Mouse (Mus musculus): ENCODE measurements around the gene E130308A19Rik. TPM values are rescaled to one million over a fixed set of nuclear protein-coding genes. Genes with fewer than 3 reads are reported as not detected.

Gene E130308A19Rik
- polyA plus RNA-seq, 1 experiment from 2014 or later, result 16.4 TPM

DNA sequence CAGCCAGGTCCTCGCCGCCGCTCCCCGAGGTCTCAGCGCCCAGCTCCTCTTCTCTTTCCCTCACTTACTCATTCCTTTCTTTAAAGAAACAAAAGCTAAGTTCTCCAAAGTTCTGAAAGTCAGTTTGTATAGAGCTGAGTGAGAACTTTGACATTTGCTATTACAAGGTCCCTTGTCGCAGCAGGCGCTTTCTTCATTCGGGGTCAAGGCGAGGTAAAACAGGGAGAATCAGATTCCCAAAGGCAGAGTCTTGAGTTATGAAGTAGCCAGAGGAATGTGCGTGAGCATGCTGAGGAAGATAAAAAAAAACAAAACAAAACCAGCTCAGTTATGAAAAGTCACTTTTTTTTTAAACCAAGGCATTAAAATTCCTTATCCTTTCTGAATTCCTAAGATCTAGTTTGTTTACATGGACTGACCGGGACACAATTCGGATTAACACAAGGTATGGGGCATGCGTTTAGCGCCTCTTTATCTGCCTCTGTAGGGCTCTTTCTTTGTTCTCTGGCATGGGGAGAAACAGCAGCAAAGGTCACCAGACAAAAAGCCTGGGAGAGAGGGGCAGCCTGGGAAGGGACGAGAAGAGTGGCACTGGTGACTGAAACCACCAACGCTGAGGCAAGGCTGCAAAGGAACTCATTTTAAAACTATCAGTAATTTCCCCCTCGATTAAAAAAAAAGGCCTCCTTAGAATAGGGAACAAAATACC lies 146.3 kb downstream of the E130308A19Rik start:
- no peak overlapping the region for H3K4me2 ChIP-seq (replicated peaks; ENCODE audit: low read depth, low read length)
- no peaks in the 10 kb centered on the region for H3K4me1 ChIP-seq (ENCODE audit: insufficient read depth, low read depth, low read length)
- 0 out of 2 replicates have a peak overlapping the region, but pooled peaks have one; percentile 28 for H3K27ac ChIP-seq (ENCODE audit: low read length)
- H3K9ac ChIP-seq (replicated peaks; ENCODE audit: low read depth), result no peak overlapping the region
- TF ChIP-seq CTCF (IDR thresholded peaks at IDR 0.05) (no peak), EP300 (IDR thresholded peaks at IDR 0.05) (0 out of 2 replicates have a peak, but pooled peaks have one; percentile 16)
- H3K36me3 ChIP-seq (ENCODE audit: insufficient read depth, low read length), result peaks cover 6% of the 10 kb centered on the region; the same call in 1 of the 2 replicates
- no peak for ATAC-seq
- H3K27me3 ChIP-seq (replicated peaks; ENCODE audit: insufficient read depth, low read length), result no peaks in the 10 kb centered on the region
- H3K4me3 ChIP-seq (ENCODE audit: low read depth, low read length), result no peak overlapping the region
- DNase-seq (ENCODE audit: low spot score), result no peak
- no peaks in the 10 kb centered on the region for H3K9me3 ChIP-seq (ENCODE audit: low read length)
- 61% methylated on average over 17 of the region's 17 CpGs for WGBS

DNA sequence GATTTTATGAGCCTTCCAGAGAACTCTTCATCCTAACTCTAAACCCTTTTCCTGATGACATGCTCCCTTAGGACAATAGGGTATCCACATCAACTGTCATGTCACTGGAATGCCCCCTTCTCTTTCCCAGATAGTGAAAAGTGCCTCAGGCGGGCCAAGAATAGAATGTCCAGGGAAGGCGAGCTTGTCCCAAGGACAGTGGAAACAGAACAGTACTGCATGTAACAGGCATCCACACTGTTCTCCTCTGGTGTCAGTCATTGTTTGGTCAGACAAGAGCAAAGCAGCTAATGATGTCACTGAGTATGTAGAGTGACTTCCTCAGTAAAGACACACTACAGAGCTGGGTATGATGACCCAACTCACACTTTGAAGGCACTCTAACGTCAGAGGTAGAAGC lies 151.8 kb downstream of the E130308A19Rik start:
- WGBS, result 74% methylated on average over 3 of the region's 3 CpGs
- H3K27ac ChIP-seq (ENCODE audit: low read length), result no peak overlapping the region
- H3K4me1 ChIP-seq (ENCODE audit: insufficient read depth, low read depth, low read length), result peaks cover 3% of the 10 kb centered on the region; the same call in 1 of the 2 replicates
- ATAC-seq, result no peak
- TF ChIP-seq CTCF (IDR thresholded peaks at IDR 0.05) (no peak), EP300 (IDR thresholded peaks at IDR 0.05) (no peak)
- DNase-seq (ENCODE audit: low spot score), result no peak
- no peak overlapping the region for H3K9ac ChIP-seq (replicated peaks; ENCODE audit: low read depth)
- H3K4me3 ChIP-seq (ENCODE audit: low read depth, low read length), result no peak overlapping the region
- H3K27me3 ChIP-seq (replicated peaks; ENCODE audit: insufficient read depth, low read length), result no peaks in the 10 kb centered on the region
- H3K36me3 ChIP-seq (ENCODE audit: insufficient read depth, low read length), result peaks cover 6% of the 10 kb centered on the region; the same call in 1 of the 2 replicates
- no peak overlapping the region for H3K4me2 ChIP-seq (replicated peaks; ENCODE audit: low read depth, low read length)
- no peaks in the 10 kb centered on the region for H3K9me3 ChIP-seq (ENCODE audit: low read length)

DNA sequence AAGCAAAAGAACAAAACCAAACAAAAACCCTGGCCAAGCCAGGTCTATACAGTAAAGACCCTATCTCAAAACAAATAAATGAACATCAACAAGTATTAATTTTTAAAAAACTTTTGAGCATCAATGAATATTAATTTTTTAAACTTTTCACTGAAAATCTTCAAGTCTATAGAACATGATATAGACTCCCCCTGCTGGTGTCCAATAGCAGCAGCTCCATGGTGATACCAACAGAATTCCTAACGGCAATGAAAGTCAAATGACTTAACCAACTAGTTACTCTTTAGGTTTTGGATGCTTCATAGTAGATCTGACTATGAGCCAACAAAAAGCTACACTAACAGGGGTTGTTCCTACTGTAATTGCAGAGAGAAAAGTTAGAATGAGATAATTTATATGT lies 154.6 kb downstream of the E130308A19Rik start:
- no peak for ATAC-seq
- no peak for TF ChIP-seq EP300 (IDR thresholded peaks at IDR 0.05)
- peak; percentile 73 for TF ChIP-seq CTCF (IDR thresholded peaks at IDR 0.05)
- H3K27me3 ChIP-seq (replicated peaks; ENCODE audit: insufficient read depth, low read length), result no peaks in the 10 kb centered on the region
- no peaks in the 10 kb centered on the region for H3K36me3 ChIP-seq (ENCODE audit: insufficient read depth, low read length)
- H3K9ac ChIP-seq (replicated peaks; ENCODE audit: low read depth), result no peak overlapping the region
- no peak overlapping the region for H3K27ac ChIP-seq (ENCODE audit: low read length)
- peaks cover 4% of the 10 kb centered on the region; the same call in 1 of the 2 replicates for H3K4me1 ChIP-seq (ENCODE audit: insufficient read depth, low read depth, low read length)
- no peak overlapping the region for H3K4me2 ChIP-seq (replicated peaks; ENCODE audit: low read depth, low read length)
- 20% methylated on average over 1 of the region's 1 CpGs for WGBS
- H3K9me3 ChIP-seq (ENCODE audit: low read length), result no peaks in the 10 kb centered on the region
- no peak overlapping the region for H3K4me3 ChIP-seq (ENCODE audit: low read depth, low read length)
- DNase-seq (ENCODE audit: low spot score), result peak; percentile 69

DNA sequence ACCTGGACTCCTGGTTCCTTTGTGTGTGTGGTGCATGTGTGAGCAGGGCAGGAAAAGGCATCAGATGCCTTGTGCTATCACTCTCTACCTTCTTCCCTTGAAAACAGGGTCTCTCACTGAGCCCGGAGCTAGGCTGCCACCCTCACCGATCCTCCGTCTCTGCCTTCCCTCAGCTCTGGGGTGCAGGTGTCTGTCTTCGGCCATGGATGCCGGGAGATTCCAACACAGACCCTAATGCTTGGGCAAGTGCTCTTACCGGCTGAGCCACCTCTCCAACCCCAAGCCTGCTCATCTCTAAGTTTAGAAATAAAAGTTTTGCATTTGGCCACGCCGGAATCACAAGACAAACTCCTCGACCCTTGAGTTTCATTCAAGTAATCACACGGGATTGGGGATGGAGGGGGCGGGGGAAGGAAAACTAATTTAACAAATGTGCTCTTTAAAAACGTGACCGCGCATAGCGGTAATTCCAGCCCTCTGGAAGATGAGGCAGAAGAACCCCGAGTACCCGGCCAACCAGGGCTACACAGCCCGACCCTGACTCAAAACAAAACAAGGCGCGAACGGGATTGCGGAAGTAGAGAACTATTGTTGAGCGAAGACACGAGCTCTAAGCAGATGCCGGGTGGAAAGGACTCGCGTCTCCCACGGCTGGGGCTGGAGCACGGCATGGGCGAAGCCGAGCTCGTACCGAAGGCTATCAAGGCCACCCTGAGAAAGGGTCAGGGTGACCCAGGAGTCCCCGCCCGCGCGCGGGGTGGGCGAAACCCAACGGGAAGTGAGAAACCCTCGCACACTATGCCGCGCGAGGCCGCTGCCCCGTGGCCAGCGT lies 157.1 kb downstream of the E130308A19Rik start:
- H3K4me2 ChIP-seq (replicated peaks; ENCODE audit: low read depth, low read length), result peak overlapping the region; percentile 71
- H3K36me3 ChIP-seq (ENCODE audit: insufficient read depth, low read length), result no peaks in the 10 kb centered on the region
- H3K9ac ChIP-seq (replicated peaks; ENCODE audit: low read depth), result peak overlapping the region; percentile 62
- peak; percentile 54 for DNase-seq (ENCODE audit: low spot score)
- TF ChIP-seq CTCF (IDR thresholded peaks at IDR 0.05), result no peak
- no peak for TF ChIP-seq EP300 (IDR thresholded peaks at IDR 0.05)
- peak overlapping the region; percentile 82 for H3K4me3 ChIP-seq (ENCODE audit: low read depth, low read length)
- H3K9me3 ChIP-seq (ENCODE audit: low read length), result no peaks in the 10 kb centered on the region
- ATAC-seq, result peak; percentile 36
- peak overlapping the region; percentile 34; the same call in 1 of the 2 replicates for H3K27ac ChIP-seq (ENCODE audit: low read length)
- WGBS, result 2% methylated on average over 43 of the region's 47 CpGs
- H3K27me3 ChIP-seq (replicated peaks; ENCODE audit: insufficient read depth, low read length), result no peaks in the 10 kb centered on the region
- H3K4me1 ChIP-seq (ENCODE audit: insufficient read depth, low read depth, low read length), result peaks cover 4% of the 10 kb centered on the region; the same call in 1 of the 2 replicates

DNA sequence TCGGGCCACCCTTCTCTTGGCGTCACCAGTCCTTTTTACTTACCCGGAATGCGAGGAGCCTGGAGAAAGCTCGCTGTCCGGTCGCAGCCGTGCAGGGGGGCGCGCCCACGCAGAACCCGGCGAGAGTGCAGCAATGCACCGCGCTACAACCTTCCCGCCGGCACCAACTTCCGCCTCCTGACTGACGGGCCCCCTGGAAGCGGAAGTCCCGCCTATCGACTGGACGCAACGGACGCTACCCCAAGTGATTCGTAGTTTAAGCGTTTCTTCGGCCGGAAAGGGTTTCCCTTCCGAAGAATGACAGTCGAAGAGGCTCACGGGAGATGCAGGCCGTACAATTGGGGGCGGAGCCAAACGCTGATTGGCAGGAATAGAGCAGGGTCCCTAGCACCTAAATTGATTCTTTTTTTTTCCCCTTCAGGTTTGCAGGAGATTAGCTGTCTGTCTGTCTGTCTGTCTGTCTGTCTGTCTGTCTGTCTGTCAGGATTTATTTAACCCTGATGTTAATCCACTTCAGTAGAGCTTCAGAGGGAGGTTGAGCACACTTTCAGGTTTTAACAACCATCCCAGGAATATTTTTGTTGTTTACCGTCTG lies 157.8 kb downstream of the E130308A19Rik start:
- peaks cover 4% of the 10 kb centered on the region; the same call in 1 of the 2 replicates for H3K4me1 ChIP-seq (ENCODE audit: insufficient read depth, low read depth, low read length)
- DNase-seq (ENCODE audit: low spot score), result peak; percentile 99
- no peaks in the 10 kb centered on the region for H3K27me3 ChIP-seq (replicated peaks; ENCODE audit: insufficient read depth, low read length)
- under 1% methylated on average over 36 of the region's 36 CpGs for WGBS
- peak overlapping the region; percentile 34; the same call in 1 of the 2 replicates for H3K27ac ChIP-seq (ENCODE audit: low read length)
- peak overlapping the region; percentile 62 for H3K9ac ChIP-seq (replicated peaks; ENCODE audit: low read depth)
- peak overlapping the region; percentile 82 for H3K4me3 ChIP-seq (ENCODE audit: low read depth, low read length)
- no peaks in the 10 kb centered on the region for H3K36me3 ChIP-seq (ENCODE audit: insufficient read depth, low read length)
- ATAC-seq, result peak; percentile 95
- peak overlapping the region; percentile 71 for H3K4me2 ChIP-seq (replicated peaks; ENCODE audit: low read depth, low read length)
- no peaks in the 10 kb centered on the region for H3K9me3 ChIP-seq (ENCODE audit: low read length)
- peak; percentile 45; the same call in 1 of the 2 replicates for TF ChIP-seq EP300 (IDR thresholded peaks at IDR 0.05)
- 0 out of 2 replicates have a peak, but pooled peaks have one; percentile 16 for TF ChIP-seq CTCF (IDR thresholded peaks at IDR 0.05)

DNA sequence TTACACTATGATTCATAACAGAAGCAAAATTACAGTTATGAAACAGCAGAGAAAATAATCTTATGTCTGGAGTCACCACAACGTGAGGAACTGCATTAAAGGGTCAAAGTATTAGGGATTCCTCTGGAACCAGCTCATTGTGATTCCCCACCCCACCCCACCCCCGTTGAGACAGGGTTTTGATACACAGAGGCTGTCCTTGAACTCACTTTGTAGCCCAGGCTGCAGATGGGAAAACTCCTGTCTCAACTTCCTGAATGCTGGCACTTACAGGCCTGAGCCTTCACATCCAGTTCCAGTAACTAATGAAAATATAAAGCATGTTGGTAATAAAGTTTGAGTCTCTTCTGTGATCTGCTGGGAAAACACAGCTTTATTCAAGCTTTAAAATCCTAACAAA lies 159.4 kb downstream of the E130308A19Rik start:
- ATAC-seq, result no peak
- no peak overlapping the region for H3K9ac ChIP-seq (replicated peaks; ENCODE audit: low read depth)
- H3K4me2 ChIP-seq (replicated peaks; ENCODE audit: low read depth, low read length), result no peak overlapping the region
- no peaks in the 10 kb centered on the region for H3K9me3 ChIP-seq (ENCODE audit: low read length)
- H3K27me3 ChIP-seq (replicated peaks; ENCODE audit: insufficient read depth, low read length), result no peaks in the 10 kb centered on the region
- H3K36me3 ChIP-seq (ENCODE audit: insufficient read depth, low read length), result no peaks in the 10 kb centered on the region
- TF ChIP-seq EP300 (IDR thresholded peaks at IDR 0.05) (no peak), CTCF (IDR thresholded peaks at IDR 0.05) (no peak)
- H3K4me3 ChIP-seq (ENCODE audit: low read depth, low read length), result no peak overlapping the region
- H3K27ac ChIP-seq (ENCODE audit: low read length), result no peak overlapping the region
- no peak for DNase-seq (ENCODE audit: low spot score)
- H3K4me1 ChIP-seq (ENCODE audit: insufficient read depth, low read depth, low read length), result peaks cover 4% of the 10 kb centered on the region; the same call in 1 of the 2 replicates
- WGBS, result 22% methylated on average over 2 of the region's 2 CpGs
